Mouse (Mus musculus) macrophage (primary cell): ENCODE measurements around the gene Gm43517. TPM values are rescaled to one million over a fixed set of nuclear protein-coding genes. Genes with fewer than 3 reads are reported as not detected.

ENCODE experiments used
- H3K27ac ChIP-seq: fragments of 350-480 bp; formaldehyde crosslinking; 2 replicates; pipeline ENCODE4 v1.9.0; 2021
- H3K36me3 ChIP-seq: fragments of 350-480 bp; formaldehyde crosslinking; 2 replicates; pipeline ENCODE4 v1.9.0; 2021; ENCODE audit errors: inconsistent target
- H3K4me3 ChIP-seq: fragments of 350-480 bp; formaldehyde crosslinking; 2 replicates; pipeline ENCODE4 v1.9.0; 2021; ENCODE audit errors: inconsistent target
- H3K79me2 ChIP-seq: fragments of 350-480 bp; formaldehyde crosslinking; 2 replicates; pipeline ENCODE4 v1.9.0; 2021; ENCODE audit errors: inconsistent target
- WGBS: methylation state at CpG from one replicate; pipeline ENCODE4 v1.1.7; 2026; ENCODE audit warnings: inconsistent platforms; ENCODE audit not compliant: missing documents; 5-methylcytosine and 5-hydroxymethylcytosine counted together
- polyA plus RNA-seq: library from polyadenylated mRNA; stranded (reverse); fragments of 250-400 nt; gene quantifications from 3 replicates; pipeline ENCODE4 v1.2.4, GENCODE M21; 2018; ENCODE audit warnings: inconsistent platforms

Gm43517 gene
- polyA plus RNA-seq, 1 experiment from 2014 or later: not detected

DNA sequence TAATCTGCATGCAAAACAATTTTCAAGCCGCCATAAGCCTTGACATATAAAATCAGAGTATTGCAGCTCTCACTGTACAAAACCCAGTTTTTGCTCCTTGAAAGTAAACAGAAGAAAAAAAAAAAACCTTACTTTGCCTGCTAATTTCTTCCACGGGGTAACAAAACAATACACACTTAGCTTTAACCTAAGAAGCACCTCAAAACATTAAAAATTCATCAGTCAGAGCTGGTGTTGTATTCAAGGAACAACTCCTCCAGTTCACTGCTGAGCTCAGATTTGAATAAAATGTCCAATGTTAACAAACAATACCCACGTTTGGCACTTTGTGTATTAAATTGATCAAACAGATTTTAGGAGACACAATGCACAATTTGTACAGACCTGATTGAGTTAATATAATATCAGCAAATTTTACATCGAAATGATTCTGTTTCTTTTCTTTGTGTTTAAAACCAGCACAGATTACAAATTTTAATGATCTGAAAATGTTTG is 3.9 kb upstream of the Gm43517 start:
- Histone ChIP-seq H3K4me3 (no peak overlapping the region), H3K79me2 (no peaks in the 10 kb centered on the region), H3K36me3 (no peaks in the 10 kb centered on the region), H3K27ac (no peak overlapping the region)
- WGBS: 3% methylated on average over 4 of the region's 4 CpGs

DNA sequence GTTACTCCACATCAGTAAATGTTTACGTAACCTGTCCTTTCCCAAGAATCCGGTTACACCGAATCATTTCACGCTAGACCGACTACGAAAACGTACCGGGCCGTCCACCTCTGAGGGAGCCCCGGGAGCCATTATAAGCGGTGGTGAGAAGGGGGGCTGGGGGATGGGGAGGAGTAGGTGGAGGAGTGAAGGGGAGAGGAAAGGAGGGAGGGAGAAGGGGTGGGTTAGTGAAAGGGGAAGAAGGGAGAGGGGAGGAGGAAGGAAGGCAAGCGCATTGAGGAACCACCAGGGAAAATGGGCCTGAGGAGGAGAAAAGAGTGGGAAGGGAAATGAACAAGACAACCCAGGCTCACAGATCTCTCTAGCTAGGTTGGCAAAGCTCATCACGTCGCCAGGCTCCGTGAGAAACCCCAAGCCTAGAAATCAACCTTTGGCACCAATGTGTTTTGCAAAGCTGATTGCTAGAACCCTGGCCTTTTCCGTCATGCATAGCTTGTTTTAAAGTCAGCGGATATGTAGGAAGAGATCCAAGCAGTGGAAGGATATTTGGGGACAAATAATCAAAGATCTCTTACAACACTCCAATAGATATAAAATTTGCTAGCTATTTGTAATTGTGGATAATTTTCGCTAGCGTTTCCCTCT is 3.1 kb upstream of the Gm43517 start:
- Histone ChIP-seq H3K79me2 (no peaks in the 10 kb centered on the region), H3K27ac (no peak overlapping the region), H3K36me3 (no peaks in the 10 kb centered on the region), H3K4me3 (no peak overlapping the region)
- 6% methylated on average over 19 of the region's 19 CpGs for WGBS

DNA sequence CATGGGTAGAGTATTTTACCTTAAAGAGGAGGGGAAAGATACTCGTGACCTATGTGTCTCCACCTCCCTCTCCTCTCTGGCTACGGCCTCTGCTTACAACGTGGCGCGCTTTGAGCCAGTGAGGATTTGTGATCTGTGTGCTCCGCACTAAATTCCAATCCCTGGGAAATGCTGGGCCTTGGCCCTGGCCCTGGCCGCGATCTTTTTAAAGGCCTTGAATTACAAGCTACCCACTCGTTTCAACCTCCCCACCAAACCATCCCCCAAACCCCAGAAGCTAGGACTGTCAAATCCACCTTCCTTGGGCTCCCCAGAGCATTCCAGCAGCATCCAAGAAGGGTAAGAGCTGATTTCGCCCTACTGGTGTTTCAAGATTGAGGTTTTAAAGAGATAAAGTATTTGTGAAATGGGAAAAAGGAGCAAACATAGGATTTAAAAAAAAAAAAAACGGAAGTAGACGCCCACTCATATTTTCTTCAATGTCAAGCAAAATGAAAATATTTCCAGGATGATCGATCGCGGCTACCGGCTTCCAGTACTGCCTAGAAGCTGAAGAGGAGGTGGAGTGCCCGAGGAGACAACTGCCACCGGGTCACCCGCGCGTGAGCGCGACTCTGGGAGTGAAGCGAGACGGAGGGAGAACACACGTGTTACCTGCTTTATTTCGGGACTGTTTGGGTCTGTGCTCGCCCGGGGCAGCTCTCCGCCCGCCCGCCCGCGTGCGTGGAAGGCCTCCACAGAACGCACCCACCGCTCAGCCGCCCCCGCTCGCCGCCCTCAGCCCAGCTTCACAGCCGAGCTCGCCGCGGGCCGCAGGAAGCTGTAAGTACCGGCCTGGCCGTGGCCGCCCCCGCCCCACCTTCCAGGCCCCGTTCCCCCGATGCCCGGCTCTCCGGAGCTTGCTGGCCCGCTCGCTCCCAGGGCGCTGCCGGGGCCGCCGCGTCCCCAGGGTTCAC is 2.1 kb upstream of the Gm43517 start, which contains the start of gene Foxg1:
Foxg1 (plus strand) TSS at position 96 of the 956 bp plus-strand sequence.
- Histone ChIP-seq H3K79me2 (no peaks in the 10 kb centered on the region), H3K36me3 (no peaks in the 10 kb centered on the region), H3K4me3 (no peak within 1 kb of the TSS), H3K27ac (no peak within 1 kb of the TSS)
- 4% methylated on average over 44 of the region's 61 CpGs for WGBS

DNA sequence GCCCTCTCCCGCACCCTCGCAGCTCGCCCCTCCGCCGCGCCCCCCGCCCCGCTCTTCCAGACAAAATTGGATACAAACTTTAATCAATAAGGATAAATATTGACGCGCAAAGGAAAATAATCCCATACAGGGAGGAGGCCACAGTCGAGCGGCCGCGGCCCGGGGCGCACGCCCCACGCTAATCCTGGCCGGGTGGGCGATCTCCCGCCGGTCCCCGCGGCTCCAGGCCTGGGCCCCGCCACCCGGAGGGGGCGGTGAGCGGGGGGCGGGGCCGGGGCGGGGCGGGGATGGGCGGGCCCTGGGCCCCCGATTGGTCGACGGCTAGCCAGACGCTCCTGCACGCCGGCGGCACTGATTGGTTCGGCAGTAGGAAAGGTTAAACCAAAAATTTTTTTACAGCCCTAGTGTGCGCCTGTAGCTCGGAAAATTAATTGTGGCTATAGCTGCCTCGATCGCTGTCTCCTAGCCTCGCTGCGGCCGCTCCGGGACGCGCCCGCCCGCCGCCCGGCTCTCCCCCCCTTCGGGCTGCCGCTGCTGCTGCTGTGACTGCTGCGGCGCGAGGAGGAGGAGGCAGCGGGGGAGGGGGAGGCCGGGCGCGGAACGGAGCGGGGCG is 1.3 kb upstream of the Gm43517 start:
- no peaks in the 10 kb centered on the region for H3K79me2 ChIP-seq
- H3K36me3 ChIP-seq: no peaks in the 10 kb centered on the region
- 2% methylated on average over 56 of the region's 67 CpGs for WGBS
- no peak overlapping the region for H3K27ac ChIP-seq
- H3K4me3 ChIP-seq: no peak overlapping the region

DNA sequence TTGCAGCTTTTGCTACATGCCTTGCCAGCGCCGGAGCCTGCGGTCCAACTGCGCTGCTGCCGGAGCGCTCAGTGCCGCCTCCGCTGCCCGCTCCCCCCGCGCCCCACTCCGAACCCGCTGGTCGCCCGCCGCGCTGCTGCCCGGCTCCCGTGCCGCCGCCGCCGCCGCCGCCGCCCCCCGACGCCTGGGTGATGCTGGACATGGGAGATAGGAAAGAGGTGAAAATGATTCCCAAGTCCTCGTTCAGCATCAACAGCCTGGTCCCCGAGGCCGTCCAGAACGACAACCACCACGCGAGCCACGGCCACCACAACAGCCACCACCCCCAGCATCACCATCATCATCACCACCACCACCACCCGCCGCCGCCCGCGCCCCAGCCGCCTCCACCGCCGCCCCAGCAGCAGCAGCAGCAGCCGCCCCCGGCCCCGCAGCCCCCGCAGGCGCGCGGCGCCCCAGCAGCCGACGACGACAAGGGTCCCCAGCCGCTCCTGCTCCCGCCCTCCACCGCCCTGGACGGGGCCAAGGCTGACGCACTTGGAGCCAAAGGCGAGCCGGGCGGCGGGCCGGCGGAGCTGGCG is 589 bp upstream of the Gm43517 start:
- 7% methylated on average over 43 of the region's 66 CpGs for WGBS
- no peaks in the 10 kb centered on the region for H3K36me3 ChIP-seq
- no peak overlapping the region for H3K4me3 ChIP-seq
- H3K79me2 ChIP-seq: no peaks in the 10 kb centered on the region
- H3K27ac ChIP-seq: no peak overlapping the region

DNA sequence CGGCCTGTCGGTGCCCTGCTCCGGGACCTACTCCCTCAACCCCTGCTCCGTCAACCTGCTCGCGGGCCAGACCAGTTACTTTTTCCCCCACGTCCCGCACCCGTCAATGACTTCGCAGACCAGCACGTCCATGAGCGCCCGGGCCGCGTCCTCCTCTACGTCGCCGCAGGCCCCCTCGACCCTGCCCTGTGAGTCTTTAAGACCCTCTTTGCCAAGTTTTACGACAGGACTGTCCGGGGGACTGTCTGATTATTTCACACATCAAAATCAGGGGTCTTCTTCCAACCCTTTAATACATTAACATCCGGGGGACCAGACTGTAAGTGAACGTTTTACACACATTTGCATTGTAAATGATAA is 637 bp downstream of the Gm43517 start:
- Histone ChIP-seq H3K27ac (no peak overlapping the region), H3K36me3 (no peaks in the 10 kb centered on the region), H3K4me3 (no peak overlapping the region), H3K79me2 (no peaks in the 10 kb centered on the region)
- WGBS: 14% methylated on average over 23 of the region's 23 CpGs

DNA sequence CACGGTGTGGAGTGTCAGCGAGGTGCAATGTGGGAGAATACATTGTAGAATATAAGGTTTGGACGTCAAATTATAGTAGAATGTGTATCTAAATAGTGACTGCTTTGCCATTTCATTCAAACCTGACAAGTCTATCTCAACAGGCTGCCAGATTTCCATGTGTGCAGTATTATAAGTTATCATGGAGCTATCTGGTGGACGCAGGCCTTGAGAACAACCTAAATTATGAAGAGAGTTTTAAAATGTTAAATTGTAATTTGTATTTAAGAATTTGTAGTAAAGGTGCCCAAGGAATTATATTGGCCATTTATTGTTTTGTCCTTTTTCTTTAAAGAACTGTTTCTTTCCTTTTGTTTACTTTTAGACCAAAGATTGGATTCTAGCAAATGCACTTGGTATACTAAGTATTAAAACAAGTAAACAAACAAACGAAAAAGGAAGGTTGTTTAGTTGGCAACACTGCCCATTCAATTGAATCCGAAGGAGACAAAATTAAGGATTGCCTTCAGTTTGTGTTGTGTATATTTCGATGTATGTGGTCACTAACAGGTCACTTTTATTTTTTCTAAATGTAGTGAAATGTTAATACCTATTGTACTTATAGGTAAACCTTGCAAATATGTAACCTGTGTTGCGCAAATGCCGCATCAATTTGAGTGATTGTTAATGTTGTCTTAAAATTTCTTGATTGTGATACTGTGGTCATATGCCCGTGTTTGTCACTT is 1.3 kb downstream of the Gm43517 start:
- Histone ChIP-seq H3K36me3 (no peaks in the 10 kb centered on the region), H3K27ac (no peak overlapping the region), H3K4me3 (no peak overlapping the region), H3K79me2 (no peaks in the 10 kb centered on the region)
- WGBS: 22% methylated on average over 10 of the region's 10 CpGs

DNA sequence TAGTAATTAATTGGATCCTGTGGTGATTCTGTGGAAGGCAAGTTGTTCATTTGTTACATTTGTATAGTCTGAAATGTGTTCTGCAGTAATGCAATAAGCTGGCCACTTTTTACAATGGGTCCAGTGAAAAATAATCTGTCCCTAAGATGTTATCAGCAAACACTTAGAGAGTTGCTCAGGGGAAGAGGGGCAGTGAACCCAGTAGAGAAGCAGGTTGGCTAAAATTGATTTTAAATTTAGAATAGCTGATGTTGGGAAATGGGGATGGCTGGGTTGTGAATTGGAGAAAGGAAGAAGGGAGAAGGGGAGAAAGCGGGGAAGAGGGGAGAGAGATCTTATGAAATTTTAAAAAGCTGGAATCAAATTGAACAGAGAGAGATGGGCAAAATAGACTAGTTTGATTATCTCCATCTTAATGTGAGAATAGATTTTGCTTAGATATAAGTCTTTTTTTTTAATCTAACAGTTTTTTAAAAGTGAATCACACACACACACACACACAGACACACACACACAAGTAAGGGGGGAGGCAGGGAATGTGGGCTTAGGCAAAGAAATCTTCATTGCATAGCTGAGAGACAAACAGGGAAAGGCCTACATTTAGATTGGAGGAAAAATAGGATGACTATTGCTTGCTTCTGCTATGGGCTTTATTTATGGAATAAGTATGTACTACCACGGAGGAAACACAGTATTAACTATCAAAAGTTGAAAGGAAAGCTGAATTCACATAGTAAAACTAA is 3.1 kb downstream of the Gm43517 start:
- Histone ChIP-seq H3K27ac (no peak overlapping the region), H3K36me3 (no peaks in the 10 kb centered on the region), H3K4me3 (no peak overlapping the region), H3K79me2 (no peaks in the 10 kb centered on the region)
- WGBS: 33% methylated on average over 2 of the region's 2 CpGs

DNA sequence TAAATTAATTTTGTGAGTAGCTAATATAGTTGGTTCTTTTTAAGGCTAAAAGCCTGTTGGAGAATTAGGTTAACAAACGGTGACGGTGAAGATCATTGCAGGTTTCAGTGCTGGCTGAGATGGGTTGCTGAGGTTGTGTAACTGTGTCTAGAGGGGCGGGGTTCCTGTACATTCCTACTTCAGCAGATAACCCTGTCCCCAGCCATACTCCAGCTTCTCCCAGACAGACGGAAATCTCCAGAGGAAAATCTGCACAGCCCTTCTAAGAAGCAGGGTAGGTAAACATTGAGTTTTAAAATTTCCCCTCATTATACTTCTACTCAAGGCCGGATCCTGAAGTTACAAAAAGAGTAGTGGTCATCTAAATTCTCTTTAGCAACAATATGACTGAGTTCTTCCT is 4.7 kb downstream of the Gm43517 start:
- H3K4me3 ChIP-seq: no peak overlapping the region
- no peaks in the 10 kb centered on the region for H3K36me3 ChIP-seq
- H3K27ac ChIP-seq: no peak overlapping the region
- no peaks in the 10 kb centered on the region for H3K79me2 ChIP-seq
- 9% methylated on average over 5 of the region's 5 CpGs for WGBS

DNA sequence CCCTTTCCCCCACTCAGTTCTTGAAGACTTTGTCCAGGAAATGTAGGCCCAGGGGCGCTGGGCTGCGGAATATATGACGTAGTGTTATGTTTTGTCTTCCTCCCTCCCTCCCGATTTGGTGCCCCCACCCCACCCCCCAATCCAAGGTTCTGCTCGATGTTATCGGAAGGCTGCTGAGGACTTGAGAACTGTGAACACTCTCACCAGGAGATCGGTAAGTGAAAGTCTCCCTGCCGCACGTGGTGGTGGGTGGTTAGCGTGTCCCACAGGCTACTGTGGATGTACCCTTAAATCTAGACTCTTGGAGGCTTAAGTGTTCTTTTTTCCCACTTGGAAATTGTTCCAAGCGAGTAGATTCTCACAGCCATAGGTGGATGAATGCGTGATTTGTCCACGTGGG is 5.3 kb downstream of the Gm43517 start:
- Histone ChIP-seq H3K4me3 (no peak overlapping the region), H3K79me2 (no peaks in the 10 kb centered on the region), H3K27ac (no peak overlapping the region), H3K36me3 (no peaks in the 10 kb centered on the region)
- 13% methylated on average over 12 of the region's 13 CpGs for WGBS

DNA sequence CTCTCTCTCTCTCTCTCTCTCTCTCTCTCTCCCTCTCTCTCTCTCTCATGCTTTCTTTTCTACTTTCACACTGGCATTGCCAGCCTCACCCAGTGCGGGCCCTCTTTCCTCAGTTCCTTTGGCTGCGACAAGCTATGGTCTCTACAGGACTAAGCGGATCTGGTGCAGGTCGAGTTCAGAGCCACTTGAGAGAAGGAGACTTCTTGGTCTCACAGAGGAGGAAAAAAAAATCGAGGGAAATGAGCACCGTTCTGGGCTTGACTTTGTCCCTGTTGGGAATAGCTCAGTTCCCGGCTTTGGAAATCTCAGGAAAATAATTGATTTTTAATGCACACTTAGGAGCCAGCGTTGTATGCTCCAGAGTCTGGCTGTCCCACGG is 5.9 kb downstream of the Gm43517 start:
- H3K27ac ChIP-seq: no peak overlapping the region
- H3K4me3 ChIP-seq: no peak overlapping the region
- H3K79me2 ChIP-seq: no peaks in the 10 kb centered on the region
- H3K36me3 ChIP-seq: no peaks in the 10 kb centered on the region
- 14% methylated on average over 9 of the region's 9 CpGs for WGBS

DNA sequence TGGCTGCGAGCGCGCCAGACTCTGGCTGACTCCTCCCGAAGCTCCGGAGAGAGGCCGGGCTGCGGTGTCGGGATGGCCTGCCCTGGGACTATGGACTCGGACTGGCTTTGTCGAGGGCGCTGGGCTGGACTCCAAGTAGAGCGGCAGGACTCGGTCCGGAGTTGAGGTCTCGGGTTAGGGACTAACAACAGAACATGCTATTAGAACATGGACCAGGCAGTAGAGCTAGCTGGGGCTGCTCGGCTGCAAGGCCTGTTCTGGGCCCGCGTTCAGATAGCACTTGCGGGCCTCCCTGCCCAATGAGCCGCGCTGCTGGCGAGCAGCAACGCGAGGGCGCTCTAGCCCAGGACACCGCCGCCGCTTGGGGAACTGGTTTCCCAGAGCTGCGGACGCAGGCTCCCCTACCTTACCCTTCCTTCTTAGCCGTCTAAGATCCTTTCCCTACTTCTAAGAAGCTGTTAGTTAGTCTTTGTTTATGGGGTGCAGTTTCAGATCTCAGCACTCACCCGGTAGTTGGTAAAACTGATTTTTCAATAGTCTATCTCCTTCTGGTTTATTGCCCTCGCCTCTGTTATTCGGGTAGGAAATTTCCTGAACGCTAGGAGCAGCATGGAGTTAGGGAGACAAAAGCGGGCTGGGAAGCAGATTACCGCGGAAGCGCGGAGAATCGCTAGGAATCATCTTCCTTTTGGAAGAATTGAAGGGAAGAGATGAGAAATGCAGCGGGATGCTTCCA is 6.5 kb downstream of the Gm43517 start:
- 3% methylated on average over 42 of the region's 42 CpGs for WGBS
- Histone ChIP-seq H3K4me3 (no peak overlapping the region), H3K27ac (no peak overlapping the region), H3K36me3 (no peaks in the 10 kb centered on the region), H3K79me2 (no peaks in the 10 kb centered on the region)

DNA sequence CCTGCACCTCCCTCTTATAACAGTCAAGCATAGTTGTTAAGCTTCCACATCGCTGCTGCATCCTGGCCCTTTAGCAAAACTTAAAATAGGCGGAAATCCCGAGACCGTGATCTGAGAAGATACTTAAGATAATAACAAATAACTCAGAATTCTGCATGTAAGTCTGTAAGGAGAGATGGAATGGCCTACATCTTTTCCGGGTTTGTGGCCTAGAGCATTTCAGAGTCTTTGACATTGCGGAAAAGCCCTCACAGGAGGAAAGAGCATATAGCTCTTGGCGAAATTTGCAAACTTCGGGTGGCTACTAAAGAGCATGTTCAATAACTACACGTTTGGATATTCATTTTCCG is 7.0 kb downstream of the Gm43517 start:
- 8% methylated on average over 10 of the region's 10 CpGs for WGBS
- H3K36me3 ChIP-seq: no peaks in the 10 kb centered on the region

More for the DNA sequence above, 7.0 kb downstream of the Gm43517 start:
- no peak overlapping the region for H3K4me3 ChIP-seq
- no peak overlapping the region for H3K27ac ChIP-seq
- no peaks in the 10 kb centered on the region for H3K79me2 ChIP-seq
